Mouse (Mus musculus): ENCODE results near the gene Szrd1. TPM values are rescaled to one million over a fixed set of nuclear protein-coding genes. Genes with fewer than 3 reads are reported as not detected.

Gene Szrd1
- polyA plus RNA-seq, 1 experiment: 54.2 TPM

- 72% methylated on average over 10 of the region's 10 CpGs for WGBS
- Histone ChIP-seq H3K27ac (ENCODE audit: control insufficient read depth, insufficient read depth, low read length) (no peak overlapping the region), H3K4me1 (replicated peaks; ENCODE audit: control insufficient read depth, insufficient read depth, low read length) (no peaks in the 10 kb centered on the region), H3K36me3 (ENCODE audit: control insufficient read depth, insufficient read depth, low read length) (no peaks in the 10 kb centered on the region; the same call in 1 of the 2 replicates), H3K27me3 (ENCODE audit: control insufficient read depth, insufficient read depth, low read length) (no peaks in the 10 kb centered on the region), H3K4me3 (ENCODE audit: control insufficient read depth, insufficient read depth, low read length) (no peak overlapping the region)
- no peak for TF ChIP-seq CTCF (IDR thresholded peaks at IDR 0.05; ENCODE audit: borderline replicate concordance, control insufficient read depth, extremely low read depth, insufficient read depth, low read length, poor library complexity)
- TF ChIP-seq POLR2A (IDR thresholded peaks at IDR 0.05; ENCODE audit: control insufficient read depth, extremely low read depth, insufficient read depth, low read length, poor library complexity): no peak
- no peak for DNase-seq
Measured at GRCm38 (mm10) chr4:141108196-141108732, 31.3 kb downstream of the Szrd1 start.

GRCm38 (mm10) chr4:141106526-141107183, 32.9 kb downstream of the Szrd1 start:
- 89% methylated on average over 16 of the region's 16 CpGs for WGBS
- Histone ChIP-seq H3K36me3 (ENCODE audit: control insufficient read depth, insufficient read depth, low read length) (no peaks in the 10 kb centered on the region), H3K27me3 (ENCODE audit: control insufficient read depth, insufficient read depth, low read length) (no peaks in the 10 kb centered on the region), H3K4me1 (replicated peaks; ENCODE audit: control insufficient read depth, insufficient read depth, low read length) (no peaks in the 10 kb centered on the region), H3K4me3 (ENCODE audit: control insufficient read depth, insufficient read depth, low read length) (no peak overlapping the region), H3K27ac (ENCODE audit: control insufficient read depth, insufficient read depth, low read length) (no peak overlapping the region)
- DNase-seq: no peak
- no peak for TF ChIP-seq CTCF (IDR thresholded peaks at IDR 0.05; ENCODE audit: borderline replicate concordance, control insufficient read depth, extremely low read depth, insufficient read depth, low read length, poor library complexity)
- no peak for TF ChIP-seq POLR2A (IDR thresholded peaks at IDR 0.05; ENCODE audit: control insufficient read depth, extremely low read depth, insufficient read depth, low read length, poor library complexity)

GRCm38 (mm10) chr4:141101855-141102254, 37.7 kb downstream of the Szrd1 start:
- no peaks in the 10 kb centered on the region for H3K4me1 ChIP-seq (replicated peaks; ENCODE audit: control insufficient read depth, insufficient read depth, low read length)

GRCm38 (mm10) chr4:141101291-141101690, 38.3 kb downstream of the Szrd1 start:
- Histone ChIP-seq H3K4me3 (ENCODE audit: control insufficient read depth, insufficient read depth, low read length) (no peak overlapping the region), H3K36me3 (ENCODE audit: control insufficient read depth, insufficient read depth, low read length) (no peaks in the 10 kb centered on the region), H3K27me3 (ENCODE audit: control insufficient read depth, insufficient read depth, low read length) (no peaks in the 10 kb centered on the region), H3K4me1 (replicated peaks; ENCODE audit: control insufficient read depth, insufficient read depth, low read length) (no peaks in the 10 kb centered on the region), H3K27ac (ENCODE audit: control insufficient read depth, insufficient read depth, low read length) (no peak overlapping the region)
- no peak for DNase-seq
- WGBS: 94% methylated on average over 9 of the region's 9 CpGs
- TF ChIP-seq POLR2A (IDR thresholded peaks at IDR 0.05; ENCODE audit: control insufficient read depth, extremely low read depth, insufficient read depth, low read length, poor library complexity): no peak
- TF ChIP-seq CTCF (IDR thresholded peaks at IDR 0.05; ENCODE audit: borderline replicate concordance, control insufficient read depth, extremely low read depth, insufficient read depth, low read length, poor library complexity): no peak

More at GRCm38 (mm10) chr4:141101855-141102254, 37.7 kb downstream of the Szrd1 start:
- Histone ChIP-seq H3K27me3 (ENCODE audit: control insufficient read depth, insufficient read depth, low read length) (no peaks in the 10 kb centered on the region), H3K4me3 (ENCODE audit: control insufficient read depth, insufficient read depth, low read length) (no peak overlapping the region), H3K27ac (ENCODE audit: control insufficient read depth, insufficient read depth, low read length) (no peak overlapping the region), H3K36me3 (ENCODE audit: control insufficient read depth, insufficient read depth, low read length) (no peaks in the 10 kb centered on the region)
- WGBS: 78% methylated on average over 6 of the region's 6 CpGs
- no peak for TF ChIP-seq POLR2A (IDR thresholded peaks at IDR 0.05; ENCODE audit: control insufficient read depth, extremely low read depth, insufficient read depth, low read length, poor library complexity)
- TF ChIP-seq CTCF (IDR thresholded peaks at IDR 0.05; ENCODE audit: borderline replicate concordance, control insufficient read depth, extremely low read depth, insufficient read depth, low read length, poor library complexity): no peak
- DNase-seq: peak; percentile 19

GRCm38 (mm10) chr4:141099956-141100355, 39.6 kb downstream of the Szrd1 start:
- Histone ChIP-seq H3K27me3 (ENCODE audit: control insufficient read depth, insufficient read depth, low read length) (no peaks in the 10 kb centered on the region), H3K4me1 (replicated peaks; ENCODE audit: control insufficient read depth, insufficient read depth, low read length) (no peaks in the 10 kb centered on the region), H3K36me3 (ENCODE audit: control insufficient read depth, insufficient read depth, low read length) (no peaks in the 10 kb centered on the region), H3K27ac (ENCODE audit: control insufficient read depth, insufficient read depth, low read length) (no peak overlapping the region), H3K4me3 (ENCODE audit: control insufficient read depth, insufficient read depth, low read length) (no peak overlapping the region)
- TF ChIP-seq POLR2A (IDR thresholded peaks at IDR 0.05; ENCODE audit: control insufficient read depth, extremely low read depth, insufficient read depth, low read length, poor library complexity) (no peak), CTCF (IDR thresholded peaks at IDR 0.05; ENCODE audit: borderline replicate concordance, control insufficient read depth, extremely low read depth, insufficient read depth, low read length, poor library complexity) (no peak)
- DNase-seq: no peak
- WGBS: 90% methylated on average over 5 of the region's 5 CpGs

- H3K27ac ChIP-seq (ENCODE audit: control insufficient read depth, insufficient read depth, low read length): no peak overlapping the region
- TF ChIP-seq POLR2A (IDR thresholded peaks at IDR 0.05; ENCODE audit: control insufficient read depth, extremely low read depth, insufficient read depth, low read length, poor library complexity) (no peak), CTCF (IDR thresholded peaks at IDR 0.05; ENCODE audit: borderline replicate concordance, control insufficient read depth, extremely low read depth, insufficient read depth, low read length, poor library complexity) (no peak)
- no peaks in the 10 kb centered on the region for H3K36me3 ChIP-seq (ENCODE audit: control insufficient read depth, insufficient read depth, low read length)
- H3K27me3 ChIP-seq (ENCODE audit: control insufficient read depth, insufficient read depth, low read length): no peaks in the 10 kb centered on the region
- no peaks in the 10 kb centered on the region for H3K4me1 ChIP-seq (replicated peaks; ENCODE audit: control insufficient read depth, insufficient read depth, low read length)
- WGBS: 60% methylated on average over 4 of the region's 4 CpGs
- no peak for DNase-seq
- H3K4me3 ChIP-seq (ENCODE audit: control insufficient read depth, insufficient read depth, low read length): no peak overlapping the region
Measured at GRCm38 (mm10) chr4:141098935-141099334, 40.6 kb downstream of the Szrd1 start.

Measured in thymus, adult 2 months (tissue).